Mouse (Mus musculus): ENCODE data around the gene Cmah. TPM values are rescaled to one million over a fixed set of nuclear protein-coding genes. Genes with fewer than 3 reads are reported as not detected.

Gene Cmah
- total RNA-seq, 2 experiments from 2014 or later: 2.1 to 3.2 TPM

DNA sequence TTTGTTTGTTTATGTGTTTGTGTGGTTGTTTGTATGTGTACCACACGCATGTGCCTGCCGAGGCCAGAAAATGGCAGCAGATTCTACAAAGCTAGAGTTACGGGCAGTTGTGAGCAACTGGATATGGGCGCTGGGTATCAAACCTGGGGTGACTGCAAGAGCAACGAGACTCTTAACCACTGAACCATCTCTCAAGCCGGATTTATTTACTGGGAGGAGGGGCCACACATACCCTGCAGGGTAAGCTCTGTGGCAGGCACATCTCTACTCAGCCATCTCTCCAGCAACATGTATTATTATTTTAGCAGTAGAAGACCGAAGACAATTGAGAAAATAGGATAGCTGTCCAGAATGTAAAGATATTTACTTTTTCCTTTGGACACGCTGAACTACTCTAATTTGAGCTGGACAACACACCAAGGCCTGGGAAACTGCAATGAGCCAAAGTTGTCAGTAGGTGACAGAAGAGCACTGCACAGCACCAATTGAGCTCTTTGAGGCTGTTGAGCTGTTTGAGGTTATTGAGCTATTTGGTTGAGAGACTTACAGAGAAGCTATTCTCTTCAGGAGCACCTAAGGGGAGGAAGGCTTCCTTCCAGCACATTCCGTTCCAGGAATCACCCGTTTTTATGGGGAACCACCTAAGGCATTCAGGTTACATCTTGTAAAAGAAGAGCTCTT is 154.6 kb downstream of the Cmah start:
- no peak for DNase-seq

- no peak for DNase-seq
Measured at GRCm38 (mm10) chr13:24483691-24484090, 156.5 kb downstream of the Cmah start.

DNA sequence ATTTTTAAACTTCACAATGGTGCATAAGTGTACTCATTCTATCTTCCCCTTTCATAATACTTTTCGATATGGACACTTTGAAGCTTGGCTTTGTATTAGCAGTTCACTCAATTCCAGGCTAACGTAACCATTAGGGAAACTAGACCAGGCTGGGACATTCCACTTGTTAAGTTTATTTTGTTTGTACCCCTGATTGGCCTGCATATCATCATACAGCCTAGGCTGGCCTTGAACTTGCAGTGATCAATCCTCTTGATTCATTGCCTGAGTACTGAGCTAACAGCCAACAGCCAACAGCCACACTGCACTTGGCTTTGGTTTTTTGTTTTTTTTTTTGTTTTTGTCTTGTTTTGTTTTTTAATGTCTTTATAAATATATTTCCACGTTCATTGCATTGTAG is 157.6 kb downstream of the Cmah start:
- DNase-seq: no peak

DNA sequence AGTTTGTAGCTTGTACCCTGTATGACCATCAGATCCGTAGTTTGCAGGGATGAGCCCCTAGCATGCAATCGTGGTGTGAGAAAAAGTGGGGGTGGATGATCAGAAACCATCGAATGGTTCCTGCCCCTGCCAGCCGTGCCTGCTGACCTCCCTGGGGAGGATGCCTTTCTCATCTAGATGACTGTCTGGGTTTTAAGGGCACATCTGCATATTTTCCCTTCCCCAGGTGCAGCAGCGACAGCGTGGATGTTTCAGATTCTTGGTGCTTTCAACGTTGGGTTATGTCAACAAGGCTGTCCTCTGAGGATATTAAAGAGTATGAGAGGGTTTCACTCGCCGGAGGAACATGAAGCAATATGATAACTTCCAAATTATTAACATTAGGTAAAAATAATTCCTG is 158.8 kb downstream of the Cmah start:
- DNase-seq: no peak

DNA sequence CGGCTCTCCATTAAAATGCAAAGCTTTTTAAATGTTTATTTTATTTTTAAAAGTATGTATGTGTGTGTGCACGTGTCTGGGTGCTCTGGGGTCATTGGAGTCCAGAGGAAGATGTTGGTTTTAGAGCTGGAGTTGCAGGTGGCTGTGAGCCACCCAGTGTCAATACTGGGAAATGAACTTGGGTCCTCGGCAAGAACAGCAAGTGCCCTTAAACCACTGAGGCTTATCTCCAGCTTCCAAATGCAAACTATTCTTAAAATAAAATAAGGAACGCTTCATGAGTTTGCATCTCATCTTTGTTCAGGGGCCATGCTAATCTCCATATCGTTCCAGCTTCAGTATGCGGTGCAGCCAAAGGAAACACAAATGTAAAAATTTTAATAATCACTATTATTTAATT is 159.2 kb downstream of the Cmah start:
- DNase-seq: no peak

- no peak for DNase-seq
Measured at GRCm38 (mm10) chr13:24487061-24487460, 159.9 kb downstream of the Cmah start.

DNA sequence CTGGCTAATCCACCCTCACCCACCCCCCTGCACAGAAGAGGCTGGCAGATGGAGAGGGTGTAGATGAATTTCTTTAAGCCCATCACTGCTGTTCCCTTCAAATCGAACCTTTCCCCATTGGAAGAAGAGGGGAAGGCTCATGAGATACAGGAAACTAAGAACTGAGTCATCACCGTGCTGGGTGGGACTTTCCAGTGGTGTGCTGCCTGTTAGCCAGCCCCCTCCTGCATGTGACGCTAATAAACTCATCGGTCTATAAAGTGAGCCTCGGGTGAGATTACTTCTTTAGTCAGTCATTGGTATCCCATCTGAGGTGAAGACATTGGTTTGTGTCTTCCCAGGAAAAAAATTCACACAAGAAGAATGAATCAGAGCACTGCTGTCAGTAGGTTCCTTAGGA is 160.3 kb downstream of the Cmah start:
- no peak for DNase-seq

GRCm38 (mm10) chr13:24488526-24489070 is 161.4 kb downstream of the Cmah start:
- no peak for DNase-seq

- DNase-seq: no peak
Measured at GRCm38 (mm10) chr13:24489515-24489914, 162.3 kb downstream of the Cmah start.

DNA sequence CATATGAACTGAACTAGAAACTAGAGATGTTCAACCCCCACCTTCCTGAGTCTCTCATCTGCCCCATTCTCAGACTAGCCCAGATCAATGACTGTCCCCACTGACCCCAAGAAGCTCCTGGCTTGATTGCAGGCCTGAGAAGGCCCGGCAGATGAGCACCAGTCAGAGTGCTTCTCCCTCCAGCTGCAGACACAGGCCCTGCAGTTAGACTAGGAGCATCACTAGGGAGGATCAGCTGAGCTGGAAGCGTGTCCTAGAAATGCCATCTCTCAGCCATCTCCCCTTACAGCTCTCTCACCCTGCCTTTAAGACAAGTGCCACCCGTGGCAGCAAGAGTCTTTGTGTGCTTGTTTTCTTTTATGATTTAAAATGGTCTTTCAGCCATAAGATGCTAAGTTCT is 162.8 kb downstream of the Cmah start:
- DNase-seq: no peak

- DNase-seq: no peak
Measured at GRCm38 (mm10) chr13:24491101-24491500, 163.9 kb downstream of the Cmah start.

DNA sequence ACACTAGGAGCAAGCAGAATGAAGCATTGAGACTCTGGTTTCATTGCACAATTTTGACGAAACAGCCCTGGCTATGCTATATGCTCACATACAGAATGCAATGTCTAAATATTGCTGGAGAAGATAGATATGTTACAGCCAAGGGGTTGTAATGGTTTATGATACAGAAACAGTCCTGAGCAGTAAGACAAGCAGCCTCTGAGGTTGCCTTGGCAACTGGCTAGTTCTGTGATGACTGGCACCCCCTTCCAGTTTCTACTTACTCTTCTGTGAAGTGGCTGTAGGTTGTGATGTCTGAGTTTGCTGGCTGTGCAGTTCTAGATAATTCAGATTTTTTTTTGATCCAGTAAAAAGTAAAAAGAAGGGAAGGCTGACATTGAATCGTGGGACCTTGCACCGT is 166.6 kb downstream of the Cmah start:
- no peak for DNase-seq

DNA sequence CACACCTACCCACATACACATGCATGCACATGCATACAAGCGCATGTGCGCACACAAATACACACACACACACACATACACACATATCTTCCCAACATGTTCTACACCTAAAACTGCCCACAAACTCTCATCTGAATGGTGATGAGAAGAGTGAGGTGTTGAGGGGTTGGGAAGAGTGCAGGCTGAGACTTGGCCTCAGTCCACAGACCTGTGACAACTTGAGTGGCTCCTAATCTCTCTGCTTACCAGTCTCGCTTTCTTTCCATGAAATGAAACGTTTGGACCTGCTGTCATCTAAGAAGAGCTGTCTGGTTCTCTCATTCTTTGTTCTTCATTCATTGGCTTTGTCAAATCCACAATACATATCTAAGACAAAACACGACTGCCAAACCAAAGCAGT is 169.1 kb downstream of the Cmah start:
- no peak for DNase-seq

- no peak for DNase-seq
Measured at GRCm38 (mm10) chr13:24497001-24497400, 169.8 kb downstream of the Cmah start.

GRCm38 (mm10) chr13:24498342-24498741 is 171.1 kb downstream of the Cmah start:
- DNase-seq: no peak

DNA sequence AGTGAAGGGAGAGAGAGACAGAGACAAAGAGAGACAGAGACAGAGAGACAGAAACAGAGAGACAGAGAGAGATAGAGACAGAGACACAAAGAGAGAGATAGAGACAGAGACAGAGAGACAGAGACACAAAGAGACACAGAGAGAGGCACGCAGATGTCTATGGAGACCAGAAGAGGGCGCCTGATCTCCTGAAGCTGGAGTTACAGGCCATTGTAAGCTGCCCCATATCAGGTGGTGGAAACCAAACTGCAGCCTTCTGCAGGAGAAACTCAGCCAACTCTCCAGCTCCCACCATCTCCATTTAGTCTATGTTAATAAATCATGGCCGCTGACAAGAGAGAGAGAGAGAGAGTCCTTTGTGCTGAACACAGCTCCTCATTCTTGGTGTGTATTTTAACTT is 172.3 kb downstream of the Cmah start:
- DNase-seq: no peak

DNA sequence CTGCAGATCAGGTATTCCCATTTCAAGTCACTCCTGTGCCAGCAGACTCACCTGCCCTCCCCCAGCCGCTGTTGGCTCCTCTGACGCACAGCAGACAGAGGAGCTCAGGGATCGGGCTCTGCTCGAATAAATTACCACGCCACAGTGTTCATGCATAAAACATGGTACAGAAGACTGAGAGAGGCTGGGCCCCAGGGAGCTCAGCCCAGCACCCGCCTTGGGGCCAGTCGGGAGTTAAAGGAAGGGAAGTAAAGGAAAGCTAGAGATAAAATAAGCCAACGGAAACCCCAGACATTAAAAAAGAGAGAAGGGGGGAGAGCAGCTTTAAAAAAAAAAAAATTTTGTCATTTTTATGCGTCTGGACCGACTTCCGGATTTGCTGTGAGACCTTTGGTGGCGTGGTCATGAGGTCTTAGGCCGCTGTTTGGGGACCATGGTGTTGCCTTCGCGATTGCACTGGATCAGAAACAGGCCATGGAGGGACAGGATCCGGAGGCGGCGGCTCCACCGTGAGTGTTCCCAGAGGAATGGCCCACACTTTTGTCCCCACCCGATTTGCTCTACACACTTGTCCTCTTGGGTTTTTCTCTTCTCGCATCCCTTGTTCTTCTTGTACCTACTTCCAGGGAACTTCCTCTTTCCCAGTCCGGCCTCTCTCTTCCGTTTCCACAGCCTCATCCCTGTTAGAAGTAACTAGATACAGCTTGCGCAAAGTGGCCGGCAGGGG is 174.1 kb downstream of the Cmah start:
- DNase-seq: no peak

- DNase-seq: no peak
Measured at GRCm38 (mm10) chr13:24501919-24502318, 174.7 kb downstream of the Cmah start.

GRCm38 (mm10) chr13:24505812-24506211 is 178.6 kb downstream of the Cmah start:
- DNase-seq: no peak

- no peak for DNase-seq
Measured at GRCm38 (mm10) chr13:24507156-24507555, 180.0 kb downstream of the Cmah start.

- no peak for DNase-seq
Measured at GRCm38 (mm10) chr13:24508917-24509316, 181.7 kb downstream of the Cmah start.

DNA sequence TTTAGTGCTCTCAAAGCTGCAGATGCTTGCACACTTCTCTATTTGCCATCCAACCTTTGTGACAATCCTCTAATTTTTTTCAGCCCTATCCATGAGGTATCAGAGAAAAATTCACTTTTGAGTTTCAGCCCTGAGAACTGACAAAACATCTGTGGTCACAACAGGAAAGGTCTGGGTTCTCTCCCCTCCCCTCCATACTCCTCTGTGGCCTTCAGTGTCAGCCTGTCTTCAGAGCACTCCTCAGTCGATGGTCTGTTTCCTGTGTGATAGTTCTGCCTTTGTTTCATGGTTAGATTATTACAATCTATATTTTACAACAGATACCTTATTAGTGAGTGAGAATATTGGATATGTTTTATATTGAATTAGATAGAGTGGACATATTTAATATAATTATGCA is 184.2 kb downstream of the Cmah start:
- no peak for DNase-seq

DNA sequence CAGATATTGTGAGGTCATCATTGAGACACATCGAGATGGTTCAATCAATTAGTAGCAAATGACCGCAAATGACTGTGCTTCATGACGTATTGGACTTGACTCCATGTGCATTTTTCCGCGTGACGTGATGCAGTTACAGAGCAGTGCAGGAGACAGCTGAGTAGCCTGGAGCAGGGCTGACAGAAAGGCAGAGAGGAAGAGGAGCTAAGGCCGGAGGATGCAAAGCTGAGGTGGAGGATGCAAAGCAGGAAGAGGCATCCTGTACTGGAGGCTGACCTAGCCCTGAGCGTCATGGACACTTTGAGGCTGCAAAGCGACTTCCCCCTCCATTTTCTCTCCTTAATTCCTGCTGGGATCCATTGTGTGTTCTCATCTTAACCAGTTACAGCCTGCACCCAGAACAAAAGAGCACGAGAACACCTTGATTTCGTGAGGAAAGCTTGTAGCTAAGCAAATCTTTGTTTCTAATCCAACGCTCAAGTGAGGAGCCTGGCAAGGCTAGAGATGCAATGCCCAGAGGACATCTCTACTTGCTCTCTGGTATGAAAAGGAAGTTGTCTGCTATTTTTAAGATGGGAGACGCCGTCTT is 184.8 kb downstream of the Cmah start:
- DNase-seq: no peak

Data from gastrocnemius, postnatal 25 days (tissue).